Mouse (Mus musculus) stomach, embryonic 14.5 days (tissue): ENCODE measurements around the gene Pmm1. TPM values are rescaled to one million over a fixed set of nuclear protein-coding genes. Genes with fewer than 3 reads are reported as not detected.

Experiments
- ATAC-seq: fragments of 200-750 bp; cut with Nextera tagmentation; 2 replicates; pipeline ENCODE4 v1.8.0; 2017; ENCODE audit warnings: low read depth, moderate TSS enrichment; ENCODE audit not compliant: insufficient number of reproducible peaks, insufficient read depth, low FRiP score
- H3K27ac ChIP-seq: fragments of 300-500 bp; sonication (generic); 2 replicates; pipeline ENCODE4 v1.5.1; 2014; ENCODE audit warnings: mild to moderate bottlenecking, low read length, moderate library complexity, mixed read lengths
- H3K27me3 ChIP-seq: fragments of 300-500 bp; sonication (generic); 2 replicates; pipeline ENCODE4 v1.6.1; 2014; ENCODE audit warnings: low read length, control low read depth, mixed read lengths; ENCODE audit not compliant: control insufficient read depth, insufficient read depth
- H3K36me3 ChIP-seq: fragments of 300-500 bp; sonication (generic); 2 replicates; pipeline ENCODE4 v1.6.1; 2014; ENCODE audit warnings: mild to moderate bottlenecking, control low read depth, low read length, moderate library complexity, mixed read lengths; ENCODE audit not compliant: control insufficient read depth, insufficient read depth
- H3K4me1 ChIP-seq: fragments of 300-500 bp; sonication (generic); 2 replicates; pipeline ENCODE4 v1.6.1; 2014; ENCODE audit warnings: low read length, control low read depth, mixed read lengths; ENCODE audit not compliant: control insufficient read depth, insufficient read depth
- H3K4me2 ChIP-seq: fragments of 300-500 bp; sonication (generic); replicated peaks from 2 replicates; pipeline ENCODE4 v1.6.1; 2014; ENCODE audit warnings: low read depth, low read length, control low read depth
- H3K4me3 ChIP-seq: fragments of 300-500 bp; sonication (generic); 2 replicates; pipeline ENCODE4 v1.5.1; 2014; ENCODE audit warnings: low read depth, low read length, control low read depth
- H3K9ac ChIP-seq: fragments of 300-500 bp; sonication (generic); replicated peaks from 2 replicates; pipeline ENCODE4 v1.6.1; 2014; ENCODE audit warnings: low read depth, mild to moderate bottlenecking, control low read depth, low read length, moderate library complexity, mixed read lengths
- H3K9me3 ChIP-seq: fragments of 300-500 bp; sonication (generic); 2 replicates; pipeline ENCODE4 v1.6.1; 2016; ENCODE audit warnings: low read depth, low read length, control low read depth; ENCODE audit not compliant: control insufficient read depth
- WGBS: fragments of 180-500 bp; shearing (Covaris S2); extraction: QIAGEN DNeasy Blood & Tissue Kit; methylation state at CpG from one replicate; pipeline ENCODE4 v1.1.7; 2014; 5-methylcytosine and 5-hydroxymethylcytosine counted together
- polyA plus RNA-seq: library from polyadenylated mRNA; unstranded; fragments of >200 nt; fragmentation: Nextera tagmentation; extraction: Ambion mirVana; gene quantifications from 2 replicates; pipeline ENCODE4 v1.2.1, GENCODE M21; 2014

Pmm1 gene
- polyA plus RNA-seq, 1 experiment from 2014 or later = 37.2 TPM

DNA sequence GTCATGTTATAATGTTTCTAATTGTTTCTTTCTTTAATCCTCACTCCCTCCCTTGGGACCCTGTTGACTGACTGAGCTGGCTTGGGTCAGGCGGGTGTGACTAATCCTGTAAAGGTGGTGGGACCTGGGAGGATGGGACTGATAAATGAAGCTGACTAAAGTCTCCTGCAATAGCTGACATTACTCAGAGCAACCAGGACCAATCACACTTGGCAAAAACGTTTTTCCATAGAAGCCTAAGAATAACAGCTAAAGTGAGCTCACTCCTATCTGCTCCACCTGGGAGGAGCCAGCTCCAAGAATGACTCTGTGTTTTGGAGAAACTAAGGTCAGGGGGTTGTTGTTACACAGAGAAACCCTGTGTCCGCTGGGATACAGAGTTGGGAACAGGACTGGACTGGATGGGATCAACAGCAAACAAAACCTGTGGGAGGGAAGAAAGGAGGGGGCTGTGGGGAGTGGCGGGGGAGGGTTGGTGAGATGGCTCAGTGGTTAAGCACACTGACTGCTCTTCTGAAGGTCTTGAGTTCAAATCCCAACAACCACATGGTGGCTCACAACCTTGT is 4.3 kb upstream of the Pmm1 start:
- no peak overlapping the region for H3K4me3 ChIP-seq
- WGBS = 64% methylated on average over 4 of the region's 4 CpGs
- H3K9me3 ChIP-seq = no peaks in the 10 kb centered on the region
- no peaks in the 10 kb centered on the region for H3K27me3 ChIP-seq
- H3K9ac ChIP-seq = no peak overlapping the region
- no peaks in the 10 kb centered on the region for H3K36me3 ChIP-seq
- H3K4me1 ChIP-seq = no peaks in the 10 kb centered on the region
- ATAC-seq = no peak
- H3K4me2 ChIP-seq = no peak overlapping the region
- no peak overlapping the region for H3K27ac ChIP-seq

DNA sequence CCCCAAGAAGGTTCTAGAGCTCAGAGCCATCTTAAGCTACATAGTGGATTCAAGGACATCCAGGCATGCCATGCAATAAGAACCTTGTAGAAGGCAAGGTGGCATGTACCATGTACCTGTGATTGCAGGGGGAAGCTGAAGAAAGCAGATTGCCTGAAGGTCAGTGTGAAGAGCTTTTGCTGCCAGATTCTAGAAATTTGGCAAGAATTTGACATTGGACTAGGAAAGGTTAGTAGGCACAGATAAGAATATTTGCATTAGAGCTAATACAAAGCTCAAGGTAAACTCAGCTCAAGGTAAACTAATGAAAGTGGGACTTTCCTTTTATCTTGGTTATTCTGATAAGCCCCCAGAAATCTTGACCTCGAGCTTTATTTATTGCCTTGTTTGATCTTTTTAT is 3.5 kb upstream of the Pmm1 start:
- no peak overlapping the region for H3K9ac ChIP-seq
- no peaks in the 10 kb centered on the region for H3K36me3 ChIP-seq
- ATAC-seq = no peak
- no peaks in the 10 kb centered on the region for H3K27me3 ChIP-seq
- H3K4me3 ChIP-seq = no peak overlapping the region
- H3K27ac ChIP-seq = no peak overlapping the region
- 33% methylated on average over 1 of the region's 1 CpGs for WGBS
- H3K4me1 ChIP-seq = no peaks in the 10 kb centered on the region
- no peak overlapping the region for H3K4me2 ChIP-seq
- H3K9me3 ChIP-seq = no peaks in the 10 kb centered on the region

DNA sequence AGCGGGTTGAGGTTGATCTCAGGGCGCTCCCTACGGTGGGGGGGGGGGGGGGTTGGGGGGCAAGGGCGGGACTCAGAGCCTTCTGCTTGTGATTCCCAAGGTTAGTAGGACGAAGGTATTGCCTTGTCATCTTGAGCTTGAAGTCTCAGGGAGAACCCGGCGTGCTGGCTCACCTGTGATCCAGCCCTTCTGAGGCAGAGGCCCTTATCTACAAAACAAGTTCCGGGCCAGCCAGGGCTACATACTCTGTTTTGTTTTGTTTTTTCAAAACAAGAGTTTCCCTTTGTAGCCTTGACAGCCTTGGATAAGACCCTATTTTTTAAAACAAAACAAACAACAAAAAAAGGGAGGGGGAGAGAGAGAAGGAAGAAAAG is 335 bp upstream of the Pmm1 start:
- no peak for ATAC-seq
- Histone ChIP-seq H3K4me2 (peak overlapping the region; percentile 89), H3K36me3 (no peaks in the 10 kb centered on the region), H3K4me3 (peak overlapping the region; percentile 51), H3K4me1 (no peaks in the 10 kb centered on the region), H3K9ac (no peak overlapping the region), H3K27ac (no peak overlapping the region), H3K27me3 (no peaks in the 10 kb centered on the region), H3K9me3 (no peaks in the 10 kb centered on the region)
- WGBS = 2% methylated on average over 7 of the region's 8 CpGs

DNA sequence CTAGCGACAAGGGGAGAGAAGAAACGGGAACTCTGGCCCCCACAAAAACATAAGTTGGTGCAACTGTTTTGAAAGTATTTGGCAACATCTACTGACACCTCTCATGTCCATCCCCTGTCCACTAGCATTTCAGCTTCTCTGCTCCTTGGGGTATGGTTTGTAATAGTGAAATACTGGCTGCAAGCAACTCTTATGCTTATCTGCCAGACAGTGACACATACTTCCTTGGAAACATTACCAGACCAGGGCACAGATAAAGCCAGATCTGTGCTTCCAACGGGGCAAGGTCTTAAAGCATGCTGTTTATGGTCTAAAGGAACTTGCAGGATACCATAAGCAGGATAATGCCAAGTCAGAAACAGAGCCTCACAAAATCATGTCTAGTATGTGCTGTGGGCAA is 1.8 kb downstream of the Pmm1 start:
- Histone ChIP-seq H3K27ac (no peak overlapping the region), H3K4me2 (no peak overlapping the region), H3K27me3 (no peaks in the 10 kb centered on the region), H3K9me3 (no peaks in the 10 kb centered on the region), H3K4me3 (no peak overlapping the region), H3K4me1 (no peaks in the 10 kb centered on the region), H3K36me3 (peaks cover 6% of the 10 kb centered on the region), H3K9ac (no peak overlapping the region)
- 83% methylated on average over 3 of the region's 3 CpGs for WGBS
- no peak for ATAC-seq

DNA sequence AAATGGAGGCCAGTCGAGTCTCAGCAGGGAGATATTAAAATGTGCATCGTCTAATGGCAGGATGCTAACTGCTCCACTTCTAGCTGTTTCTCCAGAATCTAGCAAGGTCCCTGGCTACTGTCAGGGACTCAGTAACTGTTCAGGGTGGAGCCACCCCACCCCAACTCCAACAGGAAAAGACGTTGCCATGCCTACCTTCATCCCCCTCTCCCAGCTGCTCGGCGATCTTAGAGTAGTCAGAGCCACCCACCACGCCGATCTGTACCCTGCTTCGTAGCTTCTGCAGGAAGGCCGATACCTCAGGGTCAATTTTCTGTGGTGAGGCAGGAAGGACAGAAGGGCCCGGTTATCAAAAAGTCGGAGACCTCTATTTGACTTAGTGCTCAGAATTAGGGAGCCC is 3.1 kb downstream of the Pmm1 start:
- H3K4me3 ChIP-seq = no peak overlapping the region
- no peak overlapping the region for H3K4me2 ChIP-seq
- no peak for ATAC-seq
- H3K9ac ChIP-seq = no peak overlapping the region
- H3K9me3 ChIP-seq = no peaks in the 10 kb centered on the region
- no peaks in the 10 kb centered on the region for H3K27me3 ChIP-seq
- WGBS = 79% methylated on average over 11 of the region's 11 CpGs
- no peak overlapping the region for H3K27ac ChIP-seq
- H3K36me3 ChIP-seq = peaks cover 6% of the 10 kb centered on the region
- H3K4me1 ChIP-seq = no peaks in the 10 kb centered on the region

DNA sequence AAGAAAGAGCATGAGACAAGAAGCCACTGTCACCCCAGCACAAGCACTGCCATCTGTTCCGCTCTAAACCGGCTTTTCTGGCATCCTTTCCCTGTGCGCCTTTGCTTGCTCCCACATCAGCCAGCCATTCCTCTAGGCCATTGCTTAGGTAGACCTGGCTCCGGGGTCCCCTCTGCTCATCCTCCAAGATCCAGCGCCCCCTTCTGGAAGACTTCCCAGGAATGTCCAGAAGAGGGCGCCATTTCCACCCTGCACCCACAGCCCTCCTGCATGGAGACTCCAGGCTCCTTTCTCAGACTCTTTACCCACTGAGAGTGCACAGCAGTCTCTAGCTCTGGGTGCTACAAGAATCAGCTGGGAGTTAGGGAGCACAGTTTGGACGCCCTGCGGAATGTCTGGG is 4.3 kb downstream of the Pmm1 start:
- WGBS = 60% methylated on average over 8 of the region's 8 CpGs
- H3K36me3 ChIP-seq = peaks cover 10% of the 10 kb centered on the region
- no peak overlapping the region for H3K27ac ChIP-seq
- no peak overlapping the region for H3K4me3 ChIP-seq
- no peaks in the 10 kb centered on the region for H3K4me1 ChIP-seq
- ATAC-seq = no peak
- H3K9ac ChIP-seq = no peak overlapping the region
- H3K27me3 ChIP-seq = no peaks in the 10 kb centered on the region
- H3K9me3 ChIP-seq = no peaks in the 10 kb centered on the region
- H3K4me2 ChIP-seq = no peak overlapping the region

DNA sequence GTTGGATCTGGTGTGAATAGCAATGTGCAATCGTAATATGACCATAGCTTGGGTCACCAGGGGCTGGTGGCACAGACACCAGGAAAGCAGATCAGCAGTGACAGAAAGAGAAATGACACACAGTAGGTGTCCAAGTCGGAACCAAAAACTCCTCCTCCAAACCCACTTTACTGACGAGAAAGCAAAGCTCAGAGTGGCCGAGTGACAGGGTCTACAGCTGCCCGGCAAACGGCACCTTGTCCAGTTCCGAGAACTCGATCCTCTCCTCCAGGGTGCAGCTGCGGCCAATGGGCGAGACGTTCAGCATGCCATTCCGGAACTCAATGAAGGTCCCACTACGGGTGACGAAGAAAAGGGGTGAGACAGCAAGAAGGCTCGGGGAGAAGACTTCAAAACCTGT is 5.3 kb downstream of the Pmm1 start:
- H3K9me3 ChIP-seq = no peaks in the 10 kb centered on the region
- no peak for ATAC-seq
- no peak overlapping the region for H3K27ac ChIP-seq
- no peaks in the 10 kb centered on the region for H3K4me1 ChIP-seq
- no peak overlapping the region for H3K4me2 ChIP-seq
- H3K4me3 ChIP-seq = no peak overlapping the region
- H3K9ac ChIP-seq = no peak overlapping the region
- H3K36me3 ChIP-seq = peaks cover 14% of the 10 kb centered on the region
- no peaks in the 10 kb centered on the region for H3K27me3 ChIP-seq
- WGBS = 94% methylated on average over 15 of the region's 15 CpGs

DNA sequence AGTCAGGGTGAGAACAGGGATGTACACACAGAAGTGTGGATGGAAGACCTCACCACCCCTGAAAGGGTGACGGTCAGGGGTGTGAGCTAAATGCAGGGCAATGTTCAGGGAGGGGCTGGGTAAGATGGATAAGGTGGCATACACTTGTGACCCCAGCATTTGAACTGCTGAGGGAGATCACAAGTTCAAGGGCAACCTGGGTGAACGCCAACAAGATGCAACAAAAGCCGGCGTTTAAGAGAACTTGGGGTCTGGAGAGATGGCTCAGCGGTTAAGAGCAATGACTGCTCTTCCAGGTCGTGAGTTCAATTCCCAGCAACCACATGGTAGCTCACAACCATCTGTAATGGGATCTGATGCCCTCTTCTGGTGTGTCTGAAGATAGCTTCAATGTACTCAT is 6.0 kb downstream of the Pmm1 start:
- Histone ChIP-seq H3K4me2 (no peak overlapping the region), H3K9me3 (no peaks in the 10 kb centered on the region), H3K4me1 (no peaks in the 10 kb centered on the region), H3K9ac (no peak overlapping the region), H3K27me3 (no peaks in the 10 kb centered on the region), H3K4me3 (no peak overlapping the region), H3K36me3 (peaks cover 14% of the 10 kb centered on the region), H3K27ac (no peak overlapping the region)
- 93% methylated on average over 6 of the region's 6 CpGs for WGBS
- no peak for ATAC-seq

DNA sequence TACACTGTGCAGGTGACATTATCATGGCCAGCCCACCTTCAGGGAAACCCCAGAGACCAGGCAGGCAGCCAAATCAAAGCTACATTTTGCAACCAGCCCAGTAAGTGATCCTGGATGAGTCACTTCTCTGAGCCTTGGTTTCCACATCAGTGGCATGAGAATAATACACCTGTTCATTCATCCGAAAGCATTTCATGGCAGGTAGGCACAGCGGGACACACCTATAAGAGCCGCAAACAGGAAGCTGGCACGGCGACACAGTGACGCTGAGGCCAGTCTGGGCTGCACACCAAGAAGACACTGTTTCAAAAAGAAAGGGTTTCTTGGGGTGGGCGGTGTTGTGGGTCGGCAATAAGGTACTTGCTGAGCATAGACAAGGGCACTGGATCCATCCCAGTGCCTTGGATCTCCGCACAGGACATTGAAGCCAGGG is 6.6 kb downstream of the Pmm1 start:
- 96% methylated on average over 9 of the region's 9 CpGs for WGBS
- ATAC-seq = no peak
- H3K4me3 ChIP-seq = no peak overlapping the region

More for the DNA sequence above, 6.6 kb downstream of the Pmm1 start:
- peaks cover 14% of the 10 kb centered on the region for H3K36me3 ChIP-seq
- H3K9me3 ChIP-seq = no peaks in the 10 kb centered on the region
- H3K4me2 ChIP-seq = no peak overlapping the region
- no peaks in the 10 kb centered on the region for H3K4me1 ChIP-seq
- H3K9ac ChIP-seq = no peak overlapping the region
- no peaks in the 10 kb centered on the region for H3K27me3 ChIP-seq
- H3K27ac ChIP-seq = no peak overlapping the region
